8 mouse cellular contexts compared by ENCODE assay signal in the genomic region with DNA sequence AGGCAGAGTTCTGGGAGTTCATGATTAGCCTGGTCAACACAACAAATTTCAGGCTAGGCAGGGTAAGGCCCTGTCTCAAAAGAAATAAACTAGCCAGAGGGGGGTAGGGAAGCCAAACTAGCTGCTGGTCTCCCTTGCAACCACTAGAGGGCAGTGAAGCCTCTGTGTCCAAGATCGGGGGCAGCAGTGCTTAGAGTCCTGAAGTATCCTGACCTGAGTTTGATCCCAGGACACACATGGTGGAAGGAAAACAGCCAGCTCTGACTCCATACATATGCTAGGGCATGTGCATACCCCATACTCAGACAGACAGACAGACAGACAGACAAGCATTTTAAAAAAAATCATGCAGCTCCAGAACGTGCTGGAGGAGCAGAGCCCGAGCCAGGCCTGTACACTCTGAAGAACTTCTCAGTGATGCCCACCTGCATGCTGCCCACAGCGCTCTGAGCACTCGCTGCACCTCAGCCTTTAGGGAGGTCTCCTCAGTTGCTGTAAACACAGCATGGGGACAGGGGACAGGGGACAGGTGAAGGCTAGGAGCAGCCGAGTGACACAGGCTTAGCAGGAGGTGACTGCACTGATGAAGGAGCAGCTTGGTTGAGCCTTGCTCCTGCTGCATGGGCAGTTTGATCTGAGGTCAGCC. TPM values are rescaled to one million over a fixed set of nuclear protein-coding genes. Genes with fewer than 3 reads are reported as not detected.
DNase-seq lines count a peak whose midpoint lies in the region; ATAC-seq and TF ChIP-seq lines count a peak whose summit lies in the region.

No protein-coding gene starts in this region.

- no peaks in the 10 kb centered on the region for H3K9me3 ChIP-seq in G1E (replicated peaks)

- H3K27me3 ChIP-seq in G1E (ENCODE audit: insufficient read depth, low read length) = no peaks in the 10 kb centered on the region

- peak; percentile 74 for ATAC-seq in frontal cortex, adult (ENCODE audit: low TSS enrichment)
- no peak for ATAC-seq in G1E (ENCODE audit: extremely low read depth, insufficient number of reproducible peaks, low FRiP score, poor library complexity, severe bottlenecking)

- no peak for DNase-seq in frontal cortex, postnatal 14 days (ENCODE audit: low spot score in 2 of 2)
- peak; percentile 41 for DNase-seq in G1E (ENCODE audit: low spot score)
- DNase-seq in cerebellum, adult 9-11 months = peak; percentile 24
- peak; percentile 57 for DNase-seq in heart, adult 8-10 months (ENCODE audit: low spot score)
- DNase-seq in kidney, adult 9 months = peak; percentile 60
- DNase-seq in lung, postnatal 10 days = peak; percentile 63
- DNase-seq in spleen, postnatal 36 days (ENCODE audit: low spot score in 2 of 2) = peak; percentile 27 to 37

- TF ChIP-seq CTCF in G1E (IDR thresholded peaks at IDR 0.05; ENCODE audit: low read depth, low read length) = peak; percentile 92

- peaks cover 100% of the 10 kb centered on the region for H3K36me3 ChIP-seq in G1E (replicated peaks)

- H3K4me3 ChIP-seq in G1E (ENCODE audit: low read depth, low read length) = no peak overlapping the region

- H3K4me1 ChIP-seq in G1E (ENCODE audit: insufficient read depth, low read depth, low read length) = peaks cover 75% of the 10 kb centered on the region

RNA-seq across cellular contexts. Expression of a gene that starts 18.3 kb away (rescaled TPM):
- total RNA-seq in G1E (2014; fragmentation: Nextera tagmentation) = 64.3 and 68.7 TPM in 2 replicates
- total RNA-seq in G1E (2017) = 42.8 and 46.0 TPM in 2 replicates
- polyA plus RNA-seq in G1E (2012) = 27.0 and 34.1 TPM in 2 replicates
- total RNA-seq in heart, adult 8-10 months (2022) = 1 to 10 TPM in 2 of 4 experiments, under 1 TPM in 2; 0.81 to 1.7 (median 0.95) TPM

Comparison
In these comparisons a context has a peak if more than half of its experiments do, and no peak if none do; other contexts are left out.
1. DNase-seq: peak in G1E (single experiment), cerebellum, adult 9-11 months (single experiment), heart, adult 8-10 months (single experiment), kidney, adult 9 months (single experiment), lung, postnatal 10 days (single experiment) and spleen, postnatal 36 days (2 of 2); none in frontal cortex, postnatal 14 days (0 of 2).
2. RNA of a gene that starts 18.3 kb away (total RNA-seq): 42.8 to 68.7 TPM in G1E; 0.81 to 1.7 TPM in heart, adult 8-10 months; every median in the first group is over 10 times any median in the second.